Mouse (Mus musculus) ovary, postnatal 14 days (tissue): ENCODE measurements at regions not wholly inside any gene's neighbourhood (a gene's known extent, or its start where the extent isn't known, plus 50 kb on each side); places are given as distances from the start of the nearest gene placed in this dataset.

ENCODE experiments used
- DNase-seq: peaks from one replicate; pipeline ENCODE4 v3.0.0; 2022; ENCODE audit warnings: low spot score

DNA sequence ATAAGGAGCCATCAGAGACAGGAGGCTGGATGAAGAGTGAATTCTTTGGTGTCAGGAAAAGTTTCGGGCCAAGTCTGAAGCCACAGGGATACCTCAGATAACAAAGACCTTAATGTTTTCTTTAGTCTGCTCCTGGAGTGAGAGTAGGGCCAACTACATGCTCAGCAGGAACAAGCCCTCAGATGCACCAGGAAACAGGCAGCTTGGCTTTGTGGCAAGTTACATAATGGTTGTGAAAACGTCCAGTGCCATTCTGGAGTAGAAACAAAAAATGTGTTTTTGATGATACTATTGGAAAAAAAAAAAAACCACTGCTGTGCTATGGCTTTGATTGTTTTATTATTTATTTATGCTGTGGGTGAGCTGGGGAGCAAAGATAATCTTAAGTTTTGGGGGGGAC is 452.2 kb upstream of the Mon1b start:
- DNase-seq, result no peak

GRCm38 (mm10) chr8:113190537-113190936 is 444.9 kb upstream of the Mon1b start:
- no peak for DNase-seq

DNA sequence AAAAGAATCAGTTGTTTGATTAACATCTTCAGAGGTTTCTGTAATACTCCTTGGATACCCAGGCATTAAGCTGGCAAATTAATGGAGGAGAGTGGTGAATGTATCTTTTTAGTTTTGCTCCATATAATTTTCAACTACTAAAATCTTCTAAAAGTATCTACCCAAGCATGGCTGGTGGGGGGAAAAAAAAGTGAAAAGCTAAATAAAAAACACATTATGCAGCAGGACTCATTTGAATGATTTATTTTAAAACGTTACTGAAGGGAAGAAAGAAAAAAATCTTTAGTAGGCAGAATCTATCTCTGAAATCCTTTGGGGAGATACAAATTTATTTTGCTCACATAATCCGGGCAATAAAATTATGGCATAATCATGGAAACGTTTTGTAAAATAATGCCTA is 443.9 kb upstream of the Mon1b start:
- no peak for DNase-seq
